Mouse (Mus musculus) spleen, adult 2 months (tissue): Measurements from ENCODE around the gene Usp7. TPM values are rescaled to one million over a fixed set of nuclear protein-coding genes. Genes with fewer than 3 reads are reported as not detected.
A peak's percentile ranks its signal among the peaks of the same experiment; 100 is the strongest.

Experiments used
- DNase-seq, 2 experiments: peaks; one replicate each; pipeline versions ENCODE4 v3.0.0 to v3.0.0-alpha.2; 2012 to 2021; ENCODE audit warnings: low spot score in 2 of 2, low read depth in 1 of 2
- H3K27ac ChIP-seq: fragments of 200-500 bp; 2 replicates; pipeline ENCODE4 v1.5.1; 2012; ENCODE audit warnings: low read length, inconsistent platforms; ENCODE audit not compliant: insufficient read depth
- H3K27me3 ChIP-seq: fragments of 200-500 bp; 2 replicates; pipeline ENCODE4 v1.6.1; 2012; ENCODE audit warnings: mild to moderate bottlenecking, moderate library complexity, low read length, inconsistent platforms; ENCODE audit not compliant: control insufficient read depth, insufficient read depth
- H3K36me3 ChIP-seq: fragments of 200-500 bp; 2 replicates; pipeline ENCODE4 v1.6.1; 2012; ENCODE audit warnings: mild to moderate bottlenecking, low read length, inconsistent platforms; ENCODE audit not compliant: control insufficient read depth, insufficient read depth
- H3K4me1 ChIP-seq: fragments of 200-500 bp; 2 replicates; pipeline ENCODE4 v1.6.1; 2011; ENCODE audit warnings: inconsistent platforms; ENCODE audit not compliant: control insufficient read depth, insufficient read depth, insufficient read length
- H3K4me3 ChIP-seq: fragments of 200-500 bp; 2 replicates; pipeline ENCODE4 v1.5.1; 2011; ENCODE audit warnings: mild to moderate bottlenecking, inconsistent platforms; ENCODE audit not compliant: insufficient read depth, insufficient read length; ENCODE audit errors: extremely low read depth
- CTCF ChIP-seq: fragments of 200-500 bp; IDR thresholded peaks from 2 replicates; pipeline ENCODE4 v1.5.1; 2011; ENCODE audit warnings: mild to moderate bottlenecking, inconsistent platforms; ENCODE audit not compliant: insufficient read depth, insufficient read length, insufficient replicate concordance; ENCODE audit errors: extremely low read depth
- POLR2A ChIP-seq: fragments of 200-500 bp; IDR thresholded peaks from 2 replicates; pipeline ENCODE4 v1.6.1; 2011; ENCODE audit warnings: low read depth, low read length, inconsistent platforms
- WGBS: fragments of 180-500 bp; shearing (Covaris S2); methylation state at CpG from one replicate; pipeline ENCODE4 v1.1.7; 2018; 5-methylcytosine and 5-hydroxymethylcytosine counted together
- polyA plus RNA-seq: library from polyadenylated mRNA; depleted of rRNA; stranded (reverse); fragments of >200 nt; gene quantifications from 2 replicates; pipeline ENCODE4 v1.2.3, GENCODE M21; 2012

Gene Usp7
- polyA plus RNA-seq, 1 experiment = 26.3 TPM

- Histone ChIP-seq H3K4me3 (no peak overlapping the region), H3K4me1 (no peaks in the 10 kb centered on the region)
- TF ChIP-seq CTCF (no peak), POLR2A (no peak)
Measured at GRCm38 (mm10) chr16:8686871-8687535, 105.1 kb downstream of the Usp7 start.

GRCm38 (mm10) chr16:8686121-8686870 is 105.8 kb downstream of the Usp7 start:
- H3K36me3 ChIP-seq = peaks cover 21% of the 10 kb centered on the region

More at GRCm38 (mm10) chr16:8686871-8687535, 105.1 kb downstream of the Usp7 start:
- DNase-seq = no peak
- no peaks in the 10 kb centered on the region for H3K27me3 ChIP-seq
- peaks cover 28% of the 10 kb centered on the region for H3K36me3 ChIP-seq
- H3K27ac ChIP-seq = peak overlapping the region; percentile 47; the same call in 1 of the 2 replicates
- 88% methylated on average over 11 of the region's 11 CpGs for WGBS

GRCm38 (mm10) chr16:8685087-8685486 is 107.0 kb downstream of the Usp7 start:
- no peak overlapping the region for H3K4me3 ChIP-seq
- H3K27me3 ChIP-seq = no peaks in the 10 kb centered on the region
- DNase-seq = no peak
- WGBS = 81% methylated on average over 4 of the region's 4 CpGs
- H3K36me3 ChIP-seq = peaks cover 12% of the 10 kb centered on the region
- TF ChIP-seq POLR2A (no peak), CTCF (no peak)
- H3K27ac ChIP-seq = no peak overlapping the region
- H3K4me1 ChIP-seq = no peaks in the 10 kb centered on the region

More at GRCm38 (mm10) chr16:8686121-8686870, 105.8 kb downstream of the Usp7 start:
- WGBS = 55% methylated on average over 7 of the region's 7 CpGs
- no peaks in the 10 kb centered on the region for H3K4me1 ChIP-seq
- H3K27me3 ChIP-seq = no peaks in the 10 kb centered on the region
- peak; percentile 55 to 69 for DNase-seq
- no peak overlapping the region; the same call in 1 of the 2 replicates for H3K27ac ChIP-seq
- TF ChIP-seq CTCF (peak; percentile 79; the same call in 1 of the 2 replicates), POLR2A (no peak)
- H3K4me3 ChIP-seq = no peak overlapping the region

GRCm38 (mm10) chr16:8680470-8680869 is 111.6 kb downstream of the Usp7 start, which contains the start of gene Gm5767:
Gm5767 (plus strand) TSS chr16:8680770.
- Histone ChIP-seq H3K4me3 (no peak within 1 kb of the TSS), H3K27ac (no peak within 1 kb of the TSS), H3K36me3 (no peaks in the 10 kb centered on the region), H3K4me1 (no peaks in the 10 kb centered on the region), H3K27me3 (no peaks in the 10 kb centered on the region)
- DNase-seq = no peak
- WGBS = 88% methylated on average over 5 of the region's 5 CpGs
- TF ChIP-seq POLR2A (no peak), CTCF (no peak)

GRCm38 (mm10) chr16:8679780-8680179 is 112.3 kb downstream of the Usp7 start:
- Histone ChIP-seq H3K36me3 (no peaks in the 10 kb centered on the region), H3K27ac (no peak overlapping the region), H3K4me1 (no peaks in the 10 kb centered on the region), H3K4me3 (no peak overlapping the region), H3K27me3 (no peaks in the 10 kb centered on the region)
- DNase-seq = no peak
- TF ChIP-seq CTCF (no peak), POLR2A (no peak)
- WGBS = 61% methylated on average over 3 of the region's 3 CpGs

GRCm38 (mm10) chr16:8678676-8679075 is 113.4 kb downstream of the Usp7 start:
- no peak for DNase-seq

More at GRCm38 (mm10) chr16:8678676-8679075, 113.4 kb downstream of the Usp7 start:
- no peak overlapping the region for H3K4me3 ChIP-seq
- no peaks in the 10 kb centered on the region for H3K36me3 ChIP-seq
- no peaks in the 10 kb centered on the region for H3K27me3 ChIP-seq
- TF ChIP-seq POLR2A = no peak
- TF ChIP-seq CTCF = no peak
- no peak overlapping the region for H3K27ac ChIP-seq
- WGBS = 80% methylated on average over 4 of the region's 4 CpGs
- no peaks in the 10 kb centered on the region for H3K4me1 ChIP-seq
